Mouse (Mus musculus) MEL (cell line): ENCODE measurements around the gene Syk. TPM values are rescaled to one million over a fixed set of nuclear protein-coding genes. Genes with fewer than 3 reads are reported as not detected.

Source experiments
- DNase-seq: peaks from one replicate; pipeline ENCODE4 v3.0.0; 2011; ENCODE audit warnings: low read depth, low spot score
- H3K27ac ChIP-seq: 2 replicates; pipeline ENCODE4 v1.5.1; 2012; ENCODE audit warnings: low read depth, mild to moderate bottlenecking, control low read depth, low read length, moderate library complexity; ENCODE audit not compliant: control insufficient read depth
- H3K27me3 ChIP-seq, 2 experiments: fragments of 150-350 bp in 1 of 2; sonication (generic) in 1 of 2; 2 replicates each; pipeline ENCODE4 v1.6.1; 2012; ENCODE audit warnings: low read length in 2 of 2, mild to moderate bottlenecking in 2 of 2, improper control_type of control experiment in 1 of 2, moderate library complexity in 1 of 2; ENCODE audit not compliant: insufficient read depth in 2 of 2, control insufficient read depth in 1 of 2
- H3K36me3 ChIP-seq, 2 experiments: 2 replicates each; pipeline ENCODE4 v1.6.1; 2012 to 2014; ENCODE audit warnings: low read length in 2 of 2, improper control_type of control experiment in 1 of 2, inconsistent platforms in 1 of 2, mild to moderate bottlenecking in 1 of 2; ENCODE audit not compliant: insufficient read depth in 2 of 2, control insufficient read depth in 1 of 2
- H3K4me1 ChIP-seq, 2 experiments: fragments of 150-350 bp in 1 of 2; sonication (generic) in 1 of 2; 2 replicates each; pipeline ENCODE4 v1.6.1; 2012; ENCODE audit warnings: low read length in 2 of 2, improper control_type of control experiment in 1 of 2, mild to moderate bottlenecking in 1 of 2; ENCODE audit not compliant: insufficient read depth in 2 of 2, control insufficient read depth in 1 of 2
- H3K4me3 ChIP-seq, 2 experiments: fragments of 150-350 bp in 1 of 2; sonication (generic) in 1 of 2; 2 replicates each; pipeline ENCODE4 v1.5.1; 2012; ENCODE audit warnings: low read depth in 2 of 2, low read length in 2 of 2, mild to moderate bottlenecking in 2 of 2, moderate library complexity in 2 of 2, control low read depth in 1 of 2, improper control_type of control experiment in 1 of 2; ENCODE audit not compliant: control insufficient read depth in 1 of 2, insufficient read depth in 1 of 2
- H3K79me2 ChIP-seq: 2 replicates; pipeline ENCODE4 v1.6.1; 2012; ENCODE audit warnings: mild to moderate bottlenecking, low read length, moderate library complexity; ENCODE audit not compliant: control insufficient read depth, poor library complexity, insufficient read depth
- H3K9ac ChIP-seq: 2 replicates; pipeline ENCODE4 v1.6.1; 2012; ENCODE audit warnings: low read depth, mild to moderate bottlenecking, control low read depth, low read length, moderate library complexity; ENCODE audit not compliant: control insufficient read depth, poor library complexity, severe bottlenecking
- H3K9me3 ChIP-seq: fragments of 150-350 bp; sonication (generic); replicated peaks from 2 replicates; pipeline ENCODE4 v1.6.1; 2012; ENCODE audit warnings: mild to moderate bottlenecking, low read length, improper control_type of control experiment, moderate library complexity; ENCODE audit not compliant: insufficient read depth
- CHD1 ChIP-seq: IDR thresholded peaks from 2 replicates; pipeline ENCODE4 v1.6.1; 2012; ENCODE audit warnings: low read depth, mild to moderate bottlenecking, inconsistent platforms, low read length, improper control_type of control experiment
- CTCF ChIP-seq, 3 experiments: IDR thresholded peaks in 2 of 3; conservative IDR thresholded peaks in 1 of 3; 2 replicates each; pipeline ENCODE4 v1.5.1; 2011 to 2012; ENCODE audit warnings: low read length in 3 of 3, low read depth in 2 of 3, mild to moderate bottlenecking in 2 of 3, improper control_type of control experiment in 1 of 3, inconsistent platforms in 1 of 3, mixed read lengths in 1 of 3, moderate library complexity in 1 of 3; ENCODE audit not compliant: control insufficient read depth in 1 of 3, insufficient read depth in 1 of 3, poor library complexity in 1 of 3, severe bottlenecking in 1 of 3
- ELF1 ChIP-seq: IDR thresholded peaks from 2 replicates; pipeline ENCODE4 v1.6.1; 2014; ENCODE audit warnings: low read depth, mild to moderate bottlenecking, inconsistent platforms, low read length, improper control_type of control experiment, moderate library complexity
- ETS1 ChIP-seq: IDR thresholded peaks from 2 replicates; pipeline ENCODE4 v1.6.1; 2012; ENCODE audit warnings: low read depth, mild to moderate bottlenecking, inconsistent platforms, low read length, improper control_type of control experiment, moderate library complexity
- GABPA ChIP-seq: IDR thresholded peaks from 2 replicates; pipeline ENCODE4 v1.6.1; 2012; ENCODE audit warnings: low read depth, mild to moderate bottlenecking, inconsistent platforms, low read length, improper control_type of control experiment, moderate library complexity
- HCFC1 ChIP-seq: IDR thresholded peaks from 2 replicates; pipeline ENCODE4 v1.6.1; 2012; ENCODE audit warnings: low read depth, mild to moderate bottlenecking, inconsistent platforms, low read length, improper control_type of control experiment, moderate library complexity
- KAT2A ChIP-seq: conservative IDR thresholded peaks from 2 replicates; pipeline ENCODE4 v1.6.1; 2012; ENCODE audit warnings: low read depth, low read length, improper control_type of control experiment, inconsistent platforms
- MAX ChIP-seq: IDR thresholded peaks from 2 replicates; pipeline ENCODE4 v1.6.1; 2011; ENCODE audit warnings: low read length, improper control_type of control experiment
- MYC ChIP-seq: IDR thresholded peaks from 2 replicates; pipeline ENCODE4 v1.6.1; 2011; ENCODE audit warnings: low read depth, mild to moderate bottlenecking, low read length, improper control_type of control experiment, moderate library complexity
- NELFE ChIP-seq: IDR thresholded peaks from 2 replicates; pipeline ENCODE4 v1.6.1; 2011; ENCODE audit warnings: low read depth, low read length, improper control_type of control experiment
- NRF1 ChIP-seq: IDR thresholded peaks from 2 replicates; pipeline ENCODE4 v1.6.1; 2014; ENCODE audit warnings: low read depth, mild to moderate bottlenecking, inconsistent platforms, low read length, improper control_type of control experiment, moderate library complexity; ENCODE audit not compliant: poor library complexity, insufficient read depth, severe bottlenecking
- RAD21 ChIP-seq: IDR thresholded peaks from 2 replicates; pipeline ENCODE4 v1.6.1; 2011; ENCODE audit warnings: mild to moderate bottlenecking, low read depth, low read length, improper control_type of control experiment
- SIN3A ChIP-seq: IDR thresholded peaks from 2 replicates; pipeline ENCODE4 v1.6.1; 2012; ENCODE audit warnings: low read length, improper control_type of control experiment, inconsistent platforms
- SMC3 ChIP-seq: IDR thresholded peaks from 2 replicates; pipeline ENCODE4 v1.6.1; 2011; ENCODE audit warnings: low read depth, low read length, improper control_type of control experiment
- TAL1 ChIP-seq: IDR thresholded peaks from 2 replicates; pipeline ENCODE4 v1.6.1; 2012; ENCODE audit warnings: mild to moderate bottlenecking, inconsistent platforms, low read length, moderate library complexity, mixed read lengths
- TCF12 ChIP-seq: IDR thresholded peaks from 2 replicates; pipeline ENCODE4 v1.6.1; 2014; ENCODE audit warnings: low read depth, mild to moderate bottlenecking, inconsistent platforms, low read length, improper control_type of control experiment, moderate library complexity
- ZC3H11A ChIP-seq: IDR thresholded peaks from 2 replicates; pipeline ENCODE4 v1.6.1; 2012; ENCODE audit warnings: low read depth, mild to moderate bottlenecking, inconsistent platforms, low read length, improper control_type of control experiment
- polyA plus RNA-seq, 2 experiments: library from polyadenylated mRNA; stranded (reverse) in 1 of 2; unstranded in 1 of 2; fragments of >175 nt in 1 of 2; fragments of >200 nt in 1 of 2; gene quantifications; 2 replicates each; pipeline versions ENCODE4 v1.2.1 to v1.2.4; 2012; ENCODE audit warnings: low replicate concordance in 2 of 2, low read depth in 1 of 2; ENCODE audit not compliant: insufficient read length in 2 of 2, insufficient read depth in 1 of 2, missing spikeins in 1 of 2
- total RNA-seq: library from RNA; depleted of rRNA; stranded (reverse); fragments of 300-350 nt; gene quantifications from 2 replicates; pipeline ENCODE4 v1.2.3, GENCODE M21; 2012

The Syk gene
- total and polyA plus RNA-seq, 3 experiments, result 14.4 to 23.8 TPM; not detected in 1

GRCm38 (mm10) chr13:52619482-52619881 is 36.5 kb downstream of the Syk start:
- no peak overlapping the region for H3K4me3 ChIP-seq
- no peak overlapping the region for H3K9ac ChIP-seq
- no peaks in the 10 kb centered on the region for H3K79me2 ChIP-seq
- TF ChIP-seq GABPA (no peak), ELF1 (no peak), NELFE (no peak), RAD21 (no peak), HCFC1 (no peak), TAL1 (no peak), CHD1 (no peak), KAT2A (no peak), TCF12 (no peak), SIN3A (no peak)
- TF ChIP-seq, all 39 proteins: peak for 0
- Histone ChIP-seq H3K9me3 (no peaks in the 10 kb centered on the region), H3K4me1 (peaks cover 0 to 11% of the 10 kb centered on the region in 2 experiments; a peak in 3 of 4 replicates), H3K27ac (no peak overlapping the region), H3K27me3 (no peaks in the 10 kb centered on the region), H3K36me3 (no peaks in the 10 kb centered on the region)
- DNase-seq, result no peak

- no peaks in the 10 kb centered on the region for H3K4me1 ChIP-seq
- no peak overlapping the region for H3K9ac ChIP-seq
- no peak overlapping the region for H3K27ac ChIP-seq
- TF ChIP-seq SMC3, result peak; percentile 89
- TF ChIP-seq ZC3H11A, result peak; percentile 69
- peak; percentile 77 for TF ChIP-seq RAD21
- peak; percentile 85 to 87 (median 85) for TF ChIP-seq CTCF (IDR thresholded peaks at IDR 0.05 in 2 of 3, conservative IDR thresholded peaks at IDR 0.05 in 1 of 3; ENCODE audit: control insufficient read depth in 1 of 3, insufficient read depth in 1 of 3, low read depth in 2 of 3, low read length in 3 of 3, poor library complexity in 1 of 3, severe bottlenecking in 1 of 3)
- TF ChIP-seq NELFE, result no peak
- TF ChIP-seq NRF1, result no peak
- no peak for TF ChIP-seq MYC
- no peak for TF ChIP-seq MAX
- no peak for TF ChIP-seq ETS1
- H3K4me3 ChIP-seq, result no peak overlapping the region
- no peaks in the 10 kb centered on the region for H3K27me3 ChIP-seq
- peak; percentile 75 for DNase-seq
- H3K79me2 ChIP-seq, result no peaks in the 10 kb centered on the region
- H3K36me3 ChIP-seq, result no peaks in the 10 kb centered on the region
- H3K9me3 ChIP-seq, result no peaks in the 10 kb centered on the region
These were observed 41.1 kb downstream of the Syk start for GRCm38 (mm10) chr13:52624038-52624437.
